Mouse (Mus musculus) left cerebral cortex, postnatal 4 days (tissue): ENCODE measurements around the gene Cdc42ep2. TPM values are rescaled to one million over a fixed set of nuclear protein-coding genes. Genes with fewer than 3 reads are reported as not detected.
A peak's percentile ranks its signal among the peaks of the same experiment; 100 is the strongest.

ENCODE experiments used
- DNase-seq: peaks from one replicate; pipeline ENCODE4 v3.0.0-alpha.2; 2022
- intact Hi-C: fragments of 180-260 bp; cut with DNase I; formaldehyde crosslinking; loops from one replicate; pipeline ENCODE4 v1.15.1; 2025
- total RNA-seq, 2 experiments: library from RNA; stranded (reverse); gene quantifications; 2 replicates each; pipeline ENCODE4 v1.2.3; 2021

The Cdc42ep2 gene
- total RNA-seq = 10 to 100 TPM; 11.2 to 14.2 TPM

DNA sequence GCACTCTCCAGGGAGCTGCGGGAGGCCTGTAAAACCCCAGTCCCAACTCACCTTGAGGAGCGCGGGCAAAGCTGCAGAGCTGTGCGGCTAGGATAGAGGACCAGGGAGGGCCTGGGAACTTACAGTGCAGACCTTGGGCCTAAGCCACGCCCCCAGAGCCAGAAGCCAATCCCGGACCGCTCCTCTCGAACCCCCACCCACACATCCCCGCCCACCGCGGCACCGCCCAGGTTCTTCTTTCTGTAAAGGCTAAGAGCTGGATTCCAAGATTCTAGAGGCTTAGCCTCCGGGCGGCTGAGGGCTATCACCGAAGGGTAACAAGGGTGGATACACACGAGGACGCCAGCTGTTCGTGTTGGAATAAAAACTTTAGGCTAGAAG is at the start of gene Cdc42ep2:
Gene Cdc42ep2 (minus strand): TSS at position 104 of the 381 bp plus-strand sequence.
- intact Hi-C loops = loop anchor here (5.0 kb wide), 1 partner anchor 33 kb away; no protein-coding TSS in a partner anchor
- peak; percentile 97 for DNase-seq

DNA sequence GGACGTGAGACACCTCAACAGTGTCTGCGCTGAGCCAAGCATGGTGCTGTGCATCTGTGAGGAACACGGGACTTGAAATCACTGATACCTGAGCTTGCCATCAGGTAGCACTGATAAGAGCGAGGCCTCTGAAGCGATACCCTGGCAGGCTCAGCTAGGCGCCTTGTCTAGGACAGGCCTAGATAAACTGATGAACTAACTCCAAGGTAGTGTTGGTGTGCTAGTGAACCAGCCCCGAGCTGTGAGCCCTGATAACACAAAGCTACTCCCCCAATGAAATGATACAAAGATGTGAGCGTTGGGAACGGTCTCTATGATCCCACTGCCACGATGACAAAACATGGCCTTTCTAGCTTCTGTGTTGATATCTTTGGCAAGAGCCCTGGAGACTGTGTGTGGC is 43.0 kb upstream of the Cdc42ep2 start:
- intact Hi-C loops = loop anchor here (10.0 kb wide), 1 partner anchor 77 kb away; the partner anchor contains the start of gene Syvn1

DNA sequence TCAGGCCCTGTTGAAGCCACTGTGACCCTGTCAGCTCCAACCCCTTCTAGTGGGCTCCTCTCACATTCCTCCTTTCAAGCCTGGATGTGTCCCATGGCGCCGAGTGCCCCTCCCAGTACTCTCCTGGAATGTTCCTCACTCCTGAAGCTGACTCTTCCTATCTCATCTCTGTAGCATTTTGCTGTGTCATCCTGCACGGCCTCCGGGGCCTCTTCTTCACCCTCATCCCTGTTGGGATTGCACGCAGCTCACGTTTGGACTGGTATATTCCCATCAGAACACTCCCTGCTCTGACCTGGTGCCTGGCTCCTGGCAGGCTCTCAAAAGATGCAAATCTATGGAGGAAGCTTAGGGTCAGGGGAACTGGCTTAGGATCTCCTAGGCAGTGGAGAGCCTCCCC is 42.2 kb upstream of the Cdc42ep2 start:
- DNase-seq = no peak
- intact Hi-C loops = loop anchor here (10.0 kb wide), 1 partner anchor 78 kb away; the partner anchor contains the start of gene Syvn1

More for the DNA sequence above, 43.0 kb upstream of the Cdc42ep2 start:
- no peak for DNase-seq

DNA sequence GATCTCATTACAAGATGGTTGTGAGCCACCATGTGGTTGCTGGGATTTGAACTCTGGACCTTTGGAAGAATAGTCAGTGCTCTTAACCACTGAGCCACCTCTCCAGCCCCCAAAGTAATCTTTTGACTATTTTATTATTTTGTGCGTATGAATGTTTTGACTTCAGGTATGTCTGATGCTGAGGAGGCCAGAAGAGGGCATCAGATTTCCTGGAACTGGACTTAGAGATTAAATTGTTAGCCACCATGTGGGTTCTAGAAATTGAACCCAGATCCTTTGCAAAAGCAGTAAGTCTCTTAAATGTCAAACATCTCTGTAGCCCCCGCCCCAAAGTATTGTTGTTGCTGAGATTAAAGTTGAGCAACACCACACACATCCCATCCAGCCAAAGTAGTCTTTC is 41.3 kb upstream of the Cdc42ep2 start:
- no peak for DNase-seq
- intact Hi-C loops = loop anchor here (10.0 kb wide), 1 partner anchor 79 kb away; the partner anchor contains the start of gene Syvn1

DNA sequence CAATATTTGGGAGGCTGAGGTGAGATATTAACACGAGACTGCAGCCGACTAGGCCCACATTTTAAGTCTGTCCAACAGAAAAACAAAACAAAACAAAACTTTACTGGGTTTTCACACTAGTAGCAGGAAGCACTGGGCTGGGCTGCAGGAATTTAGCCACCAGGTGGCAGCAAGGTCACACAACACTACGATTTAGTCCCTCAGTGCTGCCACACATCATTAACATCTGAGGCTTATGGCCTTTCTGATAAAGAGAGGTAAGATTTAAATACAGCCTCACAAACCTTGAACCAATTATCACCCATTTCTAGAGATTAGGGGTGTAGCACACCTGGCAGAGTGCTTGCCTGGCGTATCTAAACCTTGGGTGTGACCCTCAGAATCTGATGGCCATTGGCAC is 40.7 kb upstream of the Cdc42ep2 start:
- intact Hi-C loops = loop anchor here (10.0 kb wide), 1 partner anchor 80 kb away; the partner anchor contains the start of gene Syvn1
- peak; percentile 81 for DNase-seq

DNA sequence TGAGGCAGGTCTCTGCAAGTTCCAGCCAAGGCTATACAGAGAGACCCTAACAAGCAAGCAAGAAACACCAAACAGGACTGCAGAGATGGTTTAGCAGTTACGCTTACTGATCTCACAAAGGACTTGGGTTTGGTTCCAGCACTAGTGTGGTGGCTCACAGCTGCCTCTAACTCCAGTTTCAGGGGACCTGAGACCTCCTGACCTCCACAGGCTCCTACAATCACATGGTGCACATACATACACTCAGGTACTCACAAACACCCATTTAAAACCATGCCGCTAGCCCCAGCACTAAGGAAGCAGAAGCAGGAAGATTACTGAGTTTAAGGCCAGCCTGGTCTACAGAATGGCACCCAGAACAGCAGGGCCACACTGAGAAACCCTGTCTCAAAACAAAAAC is 40.2 kb upstream of the Cdc42ep2 start:
- intact Hi-C loops = loop anchor here (10.0 kb wide), 1 partner anchor 80 kb away; the partner anchor contains the start of gene Syvn1

DNA sequence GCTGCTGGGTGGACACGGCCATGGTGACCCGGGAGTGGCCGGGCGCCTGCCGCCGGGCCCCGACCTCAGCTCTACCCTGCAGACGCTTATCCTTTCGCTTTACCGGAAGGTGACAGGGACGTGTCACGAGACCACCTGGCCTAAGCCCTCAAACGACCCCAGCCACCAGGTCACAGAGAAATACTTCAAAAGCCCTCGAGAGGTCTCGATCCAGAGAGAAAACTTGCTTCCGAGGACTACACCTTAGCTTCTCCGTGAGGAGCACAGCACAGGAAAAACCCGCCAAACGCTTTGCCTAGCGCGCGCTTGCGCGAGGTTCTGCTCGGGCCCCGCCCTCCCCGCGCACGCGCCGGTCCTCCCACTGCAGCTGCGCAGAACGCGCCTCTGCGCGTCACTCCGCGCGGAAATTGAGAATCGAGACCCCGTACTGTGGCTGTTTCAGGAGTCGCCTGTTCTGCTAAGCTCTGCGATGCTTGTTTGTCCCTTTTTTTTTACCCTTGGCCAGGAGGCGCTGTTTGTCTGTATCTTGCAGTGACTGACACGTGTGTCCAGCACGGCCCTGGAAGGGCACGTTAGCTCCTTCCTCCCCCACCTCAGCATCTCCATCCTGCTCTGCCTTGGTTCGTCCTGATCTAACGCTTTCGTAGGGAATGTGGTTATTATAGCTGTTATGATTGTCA is 39.4 kb upstream of the Cdc42ep2 start, which contains the start of gene Pola2:
Gene Pola2 (minus strand): TSS at position 320 of the 680 bp plus-strand sequence.
- intact Hi-C loops = loop anchor here (10.0 kb wide), 1 partner anchor 81 kb away; the partner anchor contains the start of gene Syvn1
- DNase-seq = peak; percentile 90

More for the DNA sequence above, 40.2 kb upstream of the Cdc42ep2 start:
- no peak for DNase-seq

DNA sequence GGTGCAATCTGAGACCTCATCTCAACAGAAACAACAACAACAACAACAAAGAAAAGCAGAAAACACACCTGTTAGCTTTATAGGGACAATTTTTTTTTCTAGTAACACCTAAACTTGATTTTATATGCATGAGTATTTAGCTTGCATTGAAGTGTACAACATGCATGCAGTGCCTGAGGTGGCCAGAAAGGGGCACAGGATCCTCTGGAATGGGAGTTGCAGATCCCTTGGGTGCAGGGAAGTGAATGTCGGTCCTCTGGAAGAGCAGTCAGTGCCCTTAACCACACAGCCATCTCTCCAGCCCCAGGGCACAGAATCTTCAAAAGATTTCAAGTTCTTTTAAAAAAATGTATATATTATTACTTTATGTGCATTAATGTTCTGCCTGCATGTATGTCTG is 38.0 kb upstream of the Cdc42ep2 start:
- DNase-seq = no peak
- intact Hi-C loops = loop anchor here (10.0 kb wide), 1 partner anchor 82 kb away; the partner anchor contains the start of gene Syvn1

DNA sequence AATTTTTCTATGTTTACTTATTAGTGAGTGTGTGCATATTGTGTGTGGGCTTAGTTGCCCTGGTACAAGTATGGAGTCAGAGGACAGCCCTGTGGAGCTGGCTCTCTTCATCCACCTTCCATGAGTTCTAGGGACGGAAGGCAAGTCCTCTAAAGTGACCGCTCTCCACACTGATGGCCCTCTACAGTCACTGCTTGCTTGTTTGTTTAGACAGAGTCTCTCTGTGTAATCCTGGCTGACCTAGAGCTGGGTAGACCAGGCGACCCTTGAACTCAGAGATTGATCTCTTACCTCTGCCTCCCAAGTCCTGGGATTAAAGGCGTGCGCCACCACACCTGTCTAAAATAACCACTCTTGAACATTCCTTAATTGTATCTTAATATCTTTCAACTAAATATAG is 32.8 kb upstream of the Cdc42ep2 start:
- intact Hi-C loops = loop anchor here (5.0 kb wide), 1 partner anchor 35 kb away; the partner anchor contains the start of gene Cdc42ep2
- no peak for DNase-seq

DNA sequence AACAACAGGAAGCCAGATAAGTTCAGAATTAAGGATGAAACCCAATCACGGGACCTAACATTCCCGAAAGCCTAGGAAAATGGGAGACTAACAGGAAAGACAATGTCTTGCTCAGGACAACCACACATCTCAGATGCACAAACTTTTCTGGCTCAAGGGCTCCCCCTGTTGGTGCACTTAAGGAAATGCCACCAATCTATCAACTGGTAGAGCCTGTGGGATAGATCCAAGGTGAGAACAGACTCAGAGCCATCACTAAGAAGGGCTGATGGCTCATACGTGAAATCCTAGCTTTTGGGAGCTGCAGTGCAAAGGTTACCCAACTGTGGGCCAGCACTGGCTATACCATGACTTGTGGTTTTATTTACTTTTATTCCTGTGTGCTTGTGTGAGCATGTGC is 32.1 kb upstream of the Cdc42ep2 start:
- intact Hi-C loops = loop anchor here (5.0 kb wide), 1 partner anchor 34 kb away; the partner anchor contains the start of gene Cdc42ep2
- DNase-seq = peak; percentile 80

DNA sequence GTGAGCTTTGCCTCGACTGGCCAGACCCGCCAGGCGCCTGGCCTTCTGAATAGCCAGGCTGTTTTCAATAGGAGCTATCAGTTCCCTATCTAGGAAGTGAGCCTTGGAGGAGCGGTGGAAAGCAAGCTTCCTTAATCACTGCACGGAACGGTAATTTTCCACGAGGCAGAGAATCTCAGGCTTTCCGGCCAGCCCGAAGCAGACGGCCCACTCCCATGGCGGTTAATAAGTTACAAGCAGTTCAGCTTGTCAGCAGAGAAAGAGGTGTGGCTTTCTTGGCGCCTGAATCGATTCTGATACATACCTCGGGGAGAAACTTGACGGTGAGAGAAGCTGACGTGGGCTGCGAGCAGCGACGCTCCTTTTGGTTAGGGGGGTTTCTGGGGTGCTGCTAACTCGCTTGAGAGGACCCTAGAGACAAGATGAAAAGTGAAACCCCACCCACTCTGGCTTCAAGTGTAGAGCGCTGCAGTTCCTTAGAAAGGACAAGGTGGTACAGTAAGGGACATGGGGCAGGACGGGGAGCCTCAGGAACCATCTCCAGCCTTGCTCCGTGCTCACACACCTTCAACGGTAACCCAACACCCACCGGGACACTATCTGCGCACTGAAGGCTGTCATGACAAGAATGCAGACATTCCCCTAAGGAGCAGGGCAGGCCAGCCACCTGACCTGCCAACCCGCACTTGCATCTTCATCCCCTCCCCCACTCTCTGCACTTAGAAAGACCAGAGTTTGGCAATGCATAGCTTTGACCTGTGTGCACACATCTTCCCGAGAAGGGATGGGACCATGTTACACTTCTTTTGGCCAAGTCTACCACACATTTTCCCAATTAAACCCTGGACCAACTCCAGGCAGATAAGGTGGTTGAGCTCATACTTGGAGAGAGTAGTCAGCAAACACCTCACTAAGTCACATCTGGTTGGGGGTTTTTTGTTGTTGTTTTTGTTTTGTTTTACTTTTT is 31.4 kb upstream of the Cdc42ep2 start:
- no peak for DNase-seq
- intact Hi-C loops = loop anchor here (5.0 kb wide), 1 partner anchor 34 kb away; the partner anchor contains the start of gene Cdc42ep2

DNA sequence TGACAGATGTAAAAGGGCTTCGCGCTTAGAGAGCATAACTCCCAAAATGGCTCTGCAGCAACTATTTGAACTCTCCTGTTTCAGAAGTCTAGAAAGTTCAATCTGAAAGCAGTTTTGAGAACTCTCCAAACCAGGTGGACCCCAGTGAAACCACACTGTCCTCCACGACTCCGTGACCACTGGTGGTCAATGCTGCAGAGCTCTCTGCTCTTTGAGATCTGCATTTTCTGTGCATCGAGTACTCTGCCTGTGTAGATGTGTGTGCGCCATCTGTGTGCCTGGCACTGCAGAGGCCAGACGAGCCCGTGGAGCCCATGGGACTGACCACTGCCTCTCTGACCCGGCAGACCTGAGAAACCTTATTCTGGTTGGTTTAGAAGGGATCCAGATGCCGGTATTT is 30.3 kb upstream of the Cdc42ep2 start:
- no peak for DNase-seq
- intact Hi-C loops = loop anchor here (5.0 kb wide), 1 partner anchor 33 kb away; the partner anchor contains the start of gene Cdc42ep2

DNA sequence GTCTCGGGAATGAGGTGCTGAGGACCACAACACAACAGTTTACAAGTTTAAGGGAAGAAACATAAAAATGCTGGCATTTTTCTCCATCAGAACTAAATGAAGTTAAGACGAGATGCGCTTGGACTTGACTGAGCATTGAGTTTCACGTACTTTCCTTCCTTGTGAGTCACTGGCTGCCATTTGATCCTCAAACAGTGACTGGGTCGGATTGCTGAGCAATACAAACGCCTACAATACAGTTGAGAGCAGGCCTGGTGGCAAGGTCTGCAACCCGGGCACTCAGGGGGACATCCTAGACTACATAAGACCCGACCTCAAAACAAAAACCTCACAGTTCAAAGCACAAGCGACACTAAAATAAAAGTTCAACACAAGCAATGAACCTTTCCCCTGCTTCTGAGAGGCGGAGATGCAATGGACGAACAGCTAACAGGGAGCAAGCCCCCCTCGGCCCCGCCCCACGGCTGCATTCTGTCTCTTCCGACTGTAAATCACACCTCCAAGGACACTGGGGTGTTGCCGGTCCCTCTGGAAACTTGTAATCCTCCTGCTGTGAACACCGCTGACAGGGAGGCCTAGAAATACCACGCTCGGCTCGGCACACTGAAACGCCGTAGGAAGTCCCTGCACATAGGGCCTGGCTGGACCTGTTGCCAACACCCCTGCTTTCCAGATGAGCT is 29.6 kb upstream of the Cdc42ep2 start:
- intact Hi-C loops = no loop called here
- DNase-seq = no peak

DNA sequence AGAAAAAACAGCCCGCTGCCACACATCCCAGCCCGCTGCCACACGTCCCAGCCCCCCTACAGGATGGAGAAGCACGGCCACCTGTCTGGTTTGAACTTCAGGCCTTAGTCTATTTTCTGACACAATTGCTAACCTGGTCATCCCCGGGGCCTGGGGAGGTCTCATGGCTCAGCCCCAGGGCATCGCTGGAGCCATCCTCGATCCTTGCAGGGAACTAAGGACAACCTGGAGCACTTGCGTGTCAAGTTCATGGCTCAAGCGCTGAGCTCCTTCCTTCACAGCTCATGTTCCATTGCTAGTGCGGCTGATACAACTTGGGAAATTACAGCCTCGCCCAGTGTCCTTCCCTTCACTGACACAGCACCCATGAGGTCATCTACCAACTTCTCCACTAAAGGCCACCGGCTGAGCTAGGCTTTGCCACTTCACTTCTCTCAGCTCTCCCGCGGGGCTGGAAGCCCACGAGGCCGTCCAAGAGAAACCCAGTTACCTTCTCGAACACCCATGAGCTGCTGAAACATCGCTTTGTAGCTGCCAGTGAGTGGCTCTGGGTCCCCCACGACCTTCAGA is 28.7 kb upstream of the Cdc42ep2 start:
- intact Hi-C loops = no loop called here
- no peak for DNase-seq

DNA sequence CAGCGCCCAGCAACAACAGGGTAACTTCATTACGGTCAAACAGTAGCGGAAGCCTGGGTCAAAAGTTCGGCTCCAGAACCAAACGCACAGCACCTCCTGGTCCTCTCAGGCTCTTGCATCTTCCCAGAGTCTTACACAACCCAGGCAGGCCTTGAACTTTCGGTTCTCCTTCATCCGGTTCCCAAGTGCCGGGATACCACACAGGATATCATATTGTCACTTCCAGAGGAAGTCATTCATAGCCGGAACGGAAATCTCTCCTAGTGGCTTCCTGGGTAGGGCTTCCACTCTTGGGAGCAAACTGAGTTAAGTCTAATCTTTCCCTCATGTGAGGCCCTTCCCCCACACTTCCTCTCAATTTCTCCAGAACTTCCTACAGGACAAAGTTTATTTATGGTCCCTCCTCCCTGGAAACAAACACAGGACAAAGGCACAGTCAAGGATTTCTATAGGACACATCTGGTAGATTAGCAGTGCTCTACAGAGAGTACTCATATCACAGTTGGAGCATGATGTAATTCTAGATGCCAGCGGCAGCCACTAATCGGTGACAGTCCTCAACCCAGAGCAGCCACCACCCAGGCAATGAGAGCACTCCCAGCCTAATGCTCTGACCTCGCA is 27.6 kb upstream of the Cdc42ep2 start:
- DNase-seq = no peak
- intact Hi-C loops = no loop called here

DNA sequence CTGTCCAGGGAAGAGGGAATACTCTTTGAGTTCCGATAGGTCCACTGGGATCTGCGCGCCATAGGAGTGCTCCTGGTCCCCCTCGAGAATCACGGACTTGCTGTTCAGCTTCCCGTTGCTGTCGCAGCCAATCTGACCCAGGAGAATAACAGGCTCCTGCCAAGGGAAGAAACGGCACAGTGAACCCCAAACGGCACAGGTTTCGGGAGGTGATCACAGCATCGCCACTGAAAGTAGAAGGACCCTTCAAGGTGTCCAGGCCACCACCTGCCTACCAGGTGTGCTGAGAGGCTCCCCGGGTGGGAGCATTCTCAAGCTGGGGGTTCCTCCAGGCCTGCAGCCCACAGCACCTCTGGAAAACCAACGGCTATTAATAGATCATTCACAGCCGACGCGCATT is 27.0 kb upstream of the Cdc42ep2 start:
- DNase-seq = no peak
- intact Hi-C loops = no loop called here

DNA sequence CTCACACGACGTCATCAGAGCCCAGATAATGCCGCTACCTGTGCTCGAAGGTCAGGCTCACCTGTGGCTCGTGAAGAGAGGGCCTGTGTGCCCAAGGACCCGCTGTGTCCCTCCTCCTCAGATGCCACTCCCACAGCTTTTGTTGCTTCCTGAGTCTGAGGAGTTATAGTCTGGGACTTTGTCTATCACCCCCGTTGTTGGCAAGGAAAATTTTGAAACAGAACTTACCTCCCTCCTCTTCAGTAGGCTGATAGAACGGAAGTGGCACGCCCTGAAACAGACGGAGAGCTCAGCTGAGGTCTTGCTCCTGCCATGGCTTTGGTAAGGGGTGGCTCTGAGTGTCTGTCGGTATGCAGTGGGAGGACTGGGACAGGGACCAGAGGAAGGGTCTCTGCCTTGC is 25.6 kb upstream of the Cdc42ep2 start:
- intact Hi-C loops = no loop called here
- DNase-seq = no peak

DNA sequence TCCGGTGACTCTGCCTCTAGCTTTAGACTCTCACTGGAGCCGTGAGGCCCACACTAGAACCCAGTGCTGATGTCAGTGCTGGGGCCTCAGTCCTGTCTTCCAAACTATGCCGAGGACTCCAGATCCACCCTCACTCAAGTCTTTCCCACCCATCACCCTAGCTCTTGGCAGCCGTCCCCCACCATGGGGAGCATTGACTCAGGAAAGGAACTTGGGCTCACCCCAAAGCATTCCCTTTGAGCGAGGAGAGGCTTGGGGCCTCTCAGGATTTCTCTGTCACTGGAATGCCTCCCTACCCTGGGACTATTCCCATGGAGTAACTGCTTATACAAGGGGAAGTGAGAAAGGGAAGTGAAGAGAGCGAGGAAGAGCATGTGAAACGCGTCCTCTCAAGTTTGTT is 21.3 kb upstream of the Cdc42ep2 start:
- intact Hi-C loops = no loop called here
- DNase-seq = no peak

DNA sequence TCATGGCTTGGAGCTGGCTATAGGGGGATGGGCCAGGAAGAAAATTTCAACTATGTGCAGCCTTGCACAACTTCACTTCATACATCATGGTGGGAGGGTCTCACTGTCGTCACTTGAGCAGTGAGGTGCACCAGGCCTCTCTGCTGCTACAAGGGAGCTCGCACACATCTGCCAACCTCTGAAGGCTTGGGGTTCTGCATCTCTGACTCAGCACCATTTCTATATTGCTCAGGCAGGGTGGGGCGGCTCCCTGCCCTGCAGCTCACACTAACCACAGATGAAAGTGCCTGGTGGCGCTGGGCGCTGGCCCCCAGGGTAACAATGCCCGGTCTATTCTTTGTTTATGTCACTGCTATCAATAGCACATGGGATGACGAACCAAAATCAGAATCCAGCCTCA is 20.4 kb upstream of the Cdc42ep2 start:
- intact Hi-C loops = no loop called here
- DNase-seq = no peak
